Mouse (Mus musculus) limb, embryonic 11.5 days (tissue): Measurements from ENCODE around the gene Gfer. TPM values are rescaled to one million over a fixed set of nuclear protein-coding genes. Genes with fewer than 3 reads are reported as not detected.
A peak's percentile ranks its signal among the peaks of the same experiment; 100 is the strongest.
"Not testable (repeated sequence)": the region's sequence is repeated elsewhere in the genome, so short reads cannot be mapped to it uniquely, and the experiment has no call there.

ENCODE experiments used
- ATAC-seq: fragments of 200-750 bp; cut with Nextera tagmentation; 2 replicates; pipeline ENCODE4 v1.8.0; 2017; ENCODE audit warnings: low read depth; ENCODE audit not compliant: insufficient number of reproducible peaks, low FRiP score, low TSS enrichment
- DNase-seq: peaks from one replicate; pipeline ENCODE4 v3.0.0-alpha.2; 2015; ENCODE audit warnings: low spot score
- H3K27ac ChIP-seq: fragments of 300-500 bp; sonication (generic); replicated peaks from 2 replicates; pipeline ENCODE4 v1.5.1; 2014; ENCODE audit warnings: low read depth, mild to moderate bottlenecking, low read length
- H3K27me3 ChIP-seq: fragments of 300-500 bp; sonication (generic); 2 replicates; pipeline ENCODE4 v1.6.1; 2014; ENCODE audit warnings: mild to moderate bottlenecking, low read length, mixed read lengths; ENCODE audit not compliant: control insufficient read depth, insufficient read depth
- H3K36me3 ChIP-seq: fragments of 300-500 bp; sonication (generic); 2 replicates; pipeline ENCODE4 v1.6.1; 2014; ENCODE audit warnings: mild to moderate bottlenecking, low read length, moderate library complexity, mixed read lengths; ENCODE audit not compliant: control insufficient read depth, insufficient read depth
- H3K4me1 ChIP-seq: fragments of 300-500 bp; sonication (generic); 2 replicates; pipeline ENCODE4 v1.6.1; 2014; ENCODE audit warnings: low read length, mixed read lengths; ENCODE audit not compliant: control insufficient read depth, insufficient read depth
- H3K4me2 ChIP-seq: fragments of 300-500 bp; sonication (generic); 2 replicates; pipeline ENCODE4 v1.6.1; 2014; ENCODE audit warnings: low read depth, mild to moderate bottlenecking, moderate library complexity; ENCODE audit not compliant: severe bottlenecking
- H3K4me3 ChIP-seq: fragments of 300-500 bp; sonication (generic); 2 replicates; pipeline ENCODE4 v1.5.1; 2014; ENCODE audit warnings: low read depth, low read length
- H3K9ac ChIP-seq: fragments of 300-500 bp; sonication (generic); 2 replicates; pipeline ENCODE4 v1.6.1; 2014; ENCODE audit warnings: mild to moderate bottlenecking, low read length
- H3K9me3 ChIP-seq: fragments of 300-500 bp; sonication (generic); 2 replicates; pipeline ENCODE4 v1.6.1; 2016; ENCODE audit warnings: low read length; ENCODE audit not compliant: control insufficient read depth
- WGBS: fragments of 180-500 bp; shearing (Covaris S2); extraction: QIAGEN DNeasy Blood & Tissue Kit; methylation state at CpG from one replicate; pipeline ENCODE4 v1.1.7; 2014; 5-methylcytosine and 5-hydroxymethylcytosine counted together
- polyA plus RNA-seq: library from polyadenylated mRNA; unstranded; fragments of >200 nt; fragmentation: Nextera tagmentation; extraction: Ambion mirVana; gene quantifications from 2 replicates; pipeline ENCODE4 v1.2.1, GENCODE M21; 2014

The Gfer gene
- polyA plus RNA-seq, 1 experiment from 2014 or later: 53.0 TPM

GRCm38 (mm10) chr17:24670246-24670844 is 25.6 kb downstream of the Gfer start:
- Histone ChIP-seq H3K27ac (peak overlapping the region; percentile 72; the same call in 1 of the 2 replicates), H3K4me2 (peak overlapping the region; percentile 56), H3K27me3 (no peaks in the 10 kb centered on the region), H3K9ac (peak overlapping the region; percentile 96), H3K4me3 (peak overlapping the region; percentile 97), H3K4me1 (peaks cover 23% of the 10 kb centered on the region), H3K9me3 (no peaks in the 10 kb centered on the region), H3K36me3 (no peaks in the 10 kb centered on the region)
- WGBS: 11% methylated on average over 8 of the region's 8 CpGs
- DNase-seq (no peak), ATAC-seq (no peak)

- Histone ChIP-seq H3K4me3 (peak within 1 kb of the TSS; percentile 97), H3K4me2 (peak within 1 kb of the TSS; percentile 56), H3K36me3 (no peaks in the 10 kb centered on the region), H3K9me3 (no peaks in the 10 kb centered on the region), H3K27me3 (no peaks in the 10 kb centered on the region), H3K27ac (peak within 1 kb of the TSS; percentile 72), H3K9ac (peak within 1 kb of the TSS; percentile 96), H3K4me1 (peaks cover 23% of the 10 kb centered on the region)
- peak; percentile 96 for ATAC-seq
- peak; percentile 94 for DNase-seq
- under 1% methylated on average over 67 of the region's 80 CpGs for WGBS
These were observed 26.3 kb downstream of the Gfer start, which contains the start of gene Zfp598 for GRCm38 (mm10) chr17:24669545-24670245. Gene Zfp598, plus strand, starts transcription at chr17:24669687.

DNA sequence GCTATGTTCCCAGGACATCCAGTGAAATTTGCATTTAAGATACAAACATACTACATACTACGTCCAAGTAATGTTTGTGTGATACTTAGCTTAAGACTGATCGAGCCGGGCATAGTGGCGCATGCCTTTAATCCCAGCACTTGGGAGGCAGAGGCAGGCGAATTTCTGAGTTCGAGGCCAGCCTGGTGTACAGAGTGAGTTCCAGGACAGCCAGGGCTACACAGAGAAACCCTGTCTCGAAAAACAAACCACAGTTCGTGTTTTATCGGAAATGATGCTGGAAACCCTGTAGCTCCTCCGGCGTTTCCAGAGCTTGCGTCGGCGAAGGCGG is 26.8 kb downstream of the Gfer start:
- not testable (repeated sequence) for ATAC-seq, H3K27me3 ChIP-seq, H3K36me3 ChIP-seq, DNase-seq, H3K9me3 ChIP-seq, H3K27ac ChIP-seq
- 10% methylated on average over 15 of the region's 15 CpGs for WGBS
- Histone ChIP-seq H3K9ac (peak overlapping the region; percentile 96; the same call in 1 of the 2 replicates), H3K4me3 (peak overlapping the region; percentile 97), H3K4me1 (peaks cover 23% of the 10 kb centered on the region), H3K4me2 (peak overlapping the region; percentile 56)

- DNase-seq (peak; percentile 71), ATAC-seq (no peak)
- Histone ChIP-seq H3K9me3 (no peaks in the 10 kb centered on the region), H3K9ac (no peak overlapping the region), H3K27me3 (no peaks in the 10 kb centered on the region), H3K27ac (no peak overlapping the region), H3K4me3 (no peak overlapping the region), H3K4me2 (no peak overlapping the region), H3K36me3 (no peaks in the 10 kb centered on the region), H3K4me1 (peaks cover 21% of the 10 kb centered on the region)
- WGBS: 26% methylated on average over 6 of the region's 6 CpGs
These were observed 28.5 kb downstream of the Gfer start for GRCm38 (mm10) chr17:24667416-24667815.

- not testable (repeated sequence) for ATAC-seq, H3K4me3 ChIP-seq, H3K9me3 ChIP-seq, H3K27me3 ChIP-seq, H3K27ac ChIP-seq, H3K36me3 ChIP-seq, H3K4me2 ChIP-seq, H3K9ac ChIP-seq, DNase-seq
- H3K4me1 ChIP-seq: peaks cover 17% of the 10 kb centered on the region
- WGBS: 63% methylated on average over 7 of the region's 7 CpGs
These were observed 28.9 kb downstream of the Gfer start for GRCm38 (mm10) chr17:24667011-24667410.

GRCm38 (mm10) chr17:24658017-24658758 is 37.8 kb downstream of the Gfer start, which contains the start of gene Npw:
Gene Npw, minus strand, starts transcription at chr17:24658457.
- H3K36me3 ChIP-seq: no peaks in the 10 kb centered on the region
- WGBS: 1% methylated on average over 47 of the region's 47 CpGs
- peak within 1 kb of the TSS; percentile 80 for H3K4me2 ChIP-seq
- peaks cover 8% of the 10 kb centered on the region for H3K4me1 ChIP-seq
- peak within 1 kb of the TSS; percentile 44 for H3K4me3 ChIP-seq
- peak within 1 kb of the TSS; percentile 62 for H3K9ac ChIP-seq
- no peaks in the 10 kb centered on the region for H3K9me3 ChIP-seq
- peaks cover 30% of the 10 kb centered on the region for H3K27me3 ChIP-seq
- DNase-seq (peak; percentile 54), ATAC-seq (0 out of 2 replicates have a peak, but pooled peaks have one; percentile 32)
- no peak within 1 kb of the TSS for H3K27ac ChIP-seq

GRCm38 (mm10) chr17:24654969-24655368 is 41.0 kb downstream of the Gfer start:
- Histone ChIP-seq H3K9ac (no peak overlapping the region), H3K4me3 (no peak overlapping the region), H3K9me3 (no peaks in the 10 kb centered on the region), H3K36me3 (no peaks in the 10 kb centered on the region), H3K4me2 (no peak overlapping the region), H3K27me3 (peaks cover 30% of the 10 kb centered on the region), H3K4me1 (peaks cover 12% of the 10 kb centered on the region), H3K27ac (no peak overlapping the region)
- DNase-seq (no peak), ATAC-seq (no peak)
- WGBS: 78% methylated on average over 4 of the region's 4 CpGs

DNA sequence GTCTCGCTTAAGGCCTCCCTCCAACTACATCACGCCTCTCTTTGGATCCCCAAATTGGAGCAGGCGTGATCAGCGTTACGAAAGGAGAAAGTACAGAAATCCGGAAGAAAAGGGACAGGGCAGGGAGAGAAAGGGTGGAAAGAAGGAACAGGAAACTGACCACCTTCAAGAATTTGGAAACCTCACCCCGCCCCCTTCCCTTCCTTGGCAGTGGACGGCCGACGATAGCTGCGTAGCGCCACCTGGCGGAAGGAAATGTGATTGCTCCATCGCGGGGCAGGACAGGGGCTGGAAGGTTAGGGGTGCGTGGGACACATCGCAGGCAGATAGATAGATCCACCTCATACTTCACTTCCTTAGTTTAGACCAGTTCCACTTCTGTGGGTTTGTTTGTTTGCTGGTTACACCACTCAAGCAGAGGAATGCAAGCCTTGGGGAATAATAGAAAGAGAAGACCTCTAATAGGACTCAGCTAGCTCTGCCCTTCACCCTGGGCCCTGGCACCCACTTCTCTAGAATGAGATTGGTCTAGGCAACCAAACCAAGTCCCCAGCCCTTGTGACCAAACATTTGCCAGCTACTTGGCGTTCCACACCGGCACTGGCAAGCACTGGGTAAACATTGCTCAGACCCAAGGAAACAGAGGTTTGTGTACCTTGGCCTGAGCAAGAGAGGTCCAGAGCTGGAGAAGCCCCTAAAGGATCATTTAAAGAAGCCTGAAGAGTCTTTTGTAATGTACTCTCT is 41.8 kb downstream of the Gfer start:
- no peaks in the 10 kb centered on the region for H3K36me3 ChIP-seq
- WGBS: 9% methylated on average over 19 of the region's 19 CpGs
- H3K9me3 ChIP-seq: no peaks in the 10 kb centered on the region
- H3K4me3 ChIP-seq: peak overlapping the region; percentile 20
- peaks cover 18% of the 10 kb centered on the region for H3K4me1 ChIP-seq
- H3K9ac ChIP-seq: peak overlapping the region; percentile 59
- H3K27ac ChIP-seq: no peak overlapping the region
- peak; percentile 41; the same call in 1 of the 2 replicates for ATAC-seq
- H3K27me3 ChIP-seq: peaks cover 24% of the 10 kb centered on the region
- peak; percentile 94 for DNase-seq
- peak overlapping the region; percentile 53 for H3K4me2 ChIP-seq
